Mouse (Mus musculus): ENCODE data around the gene Ppme1.

Ppme1 gene

DNA sequence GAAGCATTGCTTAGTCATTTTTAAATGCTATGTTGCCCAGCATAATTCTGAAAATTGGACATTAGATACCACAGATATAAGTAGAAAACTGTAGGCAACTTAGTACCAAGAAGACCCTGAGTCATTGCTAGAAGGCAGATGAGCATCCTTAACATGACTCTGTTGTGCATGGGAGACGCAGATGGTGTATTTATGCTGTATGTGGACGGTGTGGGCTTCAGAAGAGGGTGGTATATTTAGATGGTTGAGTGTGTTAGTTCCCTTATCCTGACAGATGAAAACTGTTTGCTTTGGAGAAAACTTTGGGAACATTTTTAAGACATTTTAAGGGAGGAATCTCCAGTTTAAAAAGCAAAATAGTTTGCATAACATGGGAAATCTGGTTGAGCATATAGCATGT, 16.1 kb upstream of the Ppme1 start:
- Histone ChIP-seq H3K27me3 (ENCODE audit: insufficient read depth, low read length) (no peaks in the 10 kb centered on the region), H3K4me1 (replicated peaks; ENCODE audit: low read depth, low read length) (peaks cover 10% of the 10 kb centered on the region), H3K9me3 (ENCODE audit: low read length) (no peaks in the 10 kb centered on the region), H3K4me3 (replicated peaks; ENCODE audit: low read length) (no peak overlapping the region), H3K36me3 (ENCODE audit: insufficient read depth, low read length) (peaks cover 39% of the 10 kb centered on the region)
- TF ChIP-seq CTCF (conservative IDR thresholded peaks at IDR 0.05; ENCODE audit: low read length) (no peak), POU5F1 (IDR thresholded peaks at IDR 0.05; ENCODE audit: borderline replicate concordance, low read length) (no peak), NANOG (IDR thresholded peaks at IDR 0.05; ENCODE audit: borderline replicate concordance, low read length) (no peak)

DNA sequence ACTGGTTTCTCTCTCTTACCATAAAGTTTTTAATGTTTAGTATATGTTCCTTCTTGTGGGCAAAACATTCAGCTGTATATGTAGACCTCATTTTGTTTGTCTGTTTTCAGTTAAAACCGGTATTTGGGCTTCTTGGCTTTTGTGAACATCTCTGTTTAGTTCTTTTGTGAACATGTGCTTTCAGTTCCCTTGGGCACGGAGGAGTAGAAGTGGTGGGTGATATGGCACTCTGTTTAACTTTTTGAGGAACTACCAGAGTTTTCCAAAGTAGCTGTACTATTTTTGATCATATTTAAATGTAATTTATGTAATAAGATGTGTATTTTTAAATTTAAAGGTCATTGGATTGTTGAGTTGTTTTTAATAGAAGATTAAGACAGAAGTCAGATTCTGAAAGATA, 11.1 kb upstream of the Ppme1 start:
- Histone ChIP-seq H3K36me3 (ENCODE audit: insufficient read depth, low read length) (peaks cover 42% of the 10 kb centered on the region), H3K9me3 (ENCODE audit: low read length) (no peaks in the 10 kb centered on the region), H3K27me3 (ENCODE audit: insufficient read depth, low read length) (no peaks in the 10 kb centered on the region), H3K4me1 (replicated peaks; ENCODE audit: low read depth, low read length) (peaks cover 19% of the 10 kb centered on the region), H3K4me3 (replicated peaks; ENCODE audit: low read length) (no peak overlapping the region)
- no peak for TF ChIP-seq POU5F1 (IDR thresholded peaks at IDR 0.05; ENCODE audit: borderline replicate concordance, low read length)
- no peak for TF ChIP-seq CTCF (conservative IDR thresholded peaks at IDR 0.05; ENCODE audit: low read length)
- no peak for TF ChIP-seq NANOG (IDR thresholded peaks at IDR 0.05; ENCODE audit: borderline replicate concordance, low read length)

DNA sequence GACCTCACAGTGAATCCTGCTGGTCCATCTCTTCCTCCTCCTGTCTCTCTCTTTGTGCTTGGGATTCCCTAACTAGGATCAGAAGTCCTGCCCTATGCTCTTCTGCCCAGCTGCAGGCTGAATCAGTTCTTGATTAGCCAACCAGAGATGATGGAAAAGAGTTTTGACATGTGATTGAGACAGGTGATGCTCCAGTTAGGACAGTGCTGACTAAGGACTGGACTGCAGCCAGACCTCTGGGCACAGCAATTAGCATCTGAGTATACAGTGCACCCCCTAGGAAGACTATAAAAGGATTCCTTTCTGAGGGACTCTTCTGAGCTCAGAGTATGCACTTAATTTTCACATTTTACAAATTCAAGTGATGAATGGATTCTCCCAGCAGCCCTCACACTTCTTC, 9.1 kb upstream of the Ppme1 start:
- Histone ChIP-seq H3K36me3 (ENCODE audit: insufficient read depth, low read length) (peaks cover 51% of the 10 kb centered on the region), H3K4me1 (replicated peaks; ENCODE audit: low read depth, low read length) (peaks cover 19% of the 10 kb centered on the region)
- TF ChIP-seq CTCF (conservative IDR thresholded peaks at IDR 0.05; ENCODE audit: low read length), result no peak
- TF ChIP-seq NANOG (IDR thresholded peaks at IDR 0.05; ENCODE audit: borderline replicate concordance, low read length), result no peak
- no peak for TF ChIP-seq POU5F1 (IDR thresholded peaks at IDR 0.05; ENCODE audit: borderline replicate concordance, low read length)

GRCm38 (mm10) chr7:100378257-100378656, 6.2 kb upstream of the Ppme1 start:
- Histone ChIP-seq H3K4me3 (replicated peaks; ENCODE audit: low read length) (no peak overlapping the region), H3K9me3 (ENCODE audit: low read length) (no peaks in the 10 kb centered on the region), H3K36me3 (ENCODE audit: insufficient read depth, low read length) (peaks cover 71% of the 10 kb centered on the region), H3K4me1 (replicated peaks; ENCODE audit: low read depth, low read length) (peaks cover 19% of the 10 kb centered on the region), H3K27me3 (ENCODE audit: insufficient read depth, low read length) (no peaks in the 10 kb centered on the region)
- TF ChIP-seq CTCF (conservative IDR thresholded peaks at IDR 0.05; ENCODE audit: low read length), result no peak
- no peak for TF ChIP-seq NANOG (IDR thresholded peaks at IDR 0.05; ENCODE audit: borderline replicate concordance, low read length)
- TF ChIP-seq POU5F1 (IDR thresholded peaks at IDR 0.05; ENCODE audit: borderline replicate concordance, low read length), result no peak

More for the DNA sequence above, 9.1 kb upstream of the Ppme1 start:
- no peaks in the 10 kb centered on the region for H3K9me3 ChIP-seq (ENCODE audit: low read length)
- H3K4me3 ChIP-seq (replicated peaks; ENCODE audit: low read length), result no peak overlapping the region
- H3K27me3 ChIP-seq (ENCODE audit: insufficient read depth, low read length), result no peaks in the 10 kb centered on the region

DNA sequence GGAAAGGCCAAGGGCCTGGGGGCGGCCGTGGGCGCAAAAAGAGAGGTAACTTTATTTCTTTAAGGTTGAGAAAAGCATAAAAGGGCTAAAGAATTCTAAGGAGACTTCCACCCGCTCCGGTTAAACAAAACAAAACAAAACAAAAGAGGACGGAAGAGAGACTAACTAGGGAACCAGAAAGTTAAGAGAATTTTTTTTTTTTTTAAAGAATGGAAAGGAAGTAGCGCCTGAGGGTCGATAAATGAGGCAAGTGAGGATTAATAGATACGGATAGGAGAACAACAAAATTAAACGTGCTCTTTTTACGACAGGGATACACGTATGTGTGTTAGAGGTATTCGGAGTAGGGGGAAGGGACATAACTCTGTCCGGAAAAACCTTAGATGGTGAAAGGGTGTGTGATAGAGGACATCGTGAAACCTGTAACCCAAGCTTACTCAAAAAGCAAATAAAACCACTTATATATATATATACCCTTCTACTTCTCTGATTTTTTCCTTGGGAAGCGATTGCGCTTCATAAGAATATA, 409 bp upstream of the Ppme1 start:
- Histone ChIP-seq H3K4me3 (replicated peaks; ENCODE audit: low read length) (peak overlapping the region; percentile 95), H3K27me3 (ENCODE audit: insufficient read depth, low read length) (no peaks in the 10 kb centered on the region), H3K9me3 (ENCODE audit: low read length) (no peaks in the 10 kb centered on the region), H3K36me3 (ENCODE audit: insufficient read depth, low read length) (peaks cover 28% of the 10 kb centered on the region), H3K4me1 (replicated peaks; ENCODE audit: low read depth, low read length) (peaks cover 16% of the 10 kb centered on the region)
- TF ChIP-seq CTCF (conservative IDR thresholded peaks at IDR 0.05; ENCODE audit: low read length), result no peak
- no peak for TF ChIP-seq POU5F1 (IDR thresholded peaks at IDR 0.05; ENCODE audit: borderline replicate concordance, low read length)
- no peak for TF ChIP-seq NANOG (IDR thresholded peaks at IDR 0.05; ENCODE audit: borderline replicate concordance, low read length)

GRCm38 (mm10) chr7:100364888-100365287, 7.2 kb downstream of the Ppme1 start:
- no peak overlapping the region for H3K4me3 ChIP-seq (replicated peaks; ENCODE audit: low read length)
- H3K27me3 ChIP-seq (ENCODE audit: insufficient read depth, low read length), result no peaks in the 10 kb centered on the region
- peaks cover 4% of the 10 kb centered on the region; the same call in 1 of the 2 replicates for H3K36me3 ChIP-seq (ENCODE audit: insufficient read depth, low read length)
- H3K4me1 ChIP-seq (replicated peaks; ENCODE audit: low read depth, low read length), result peaks cover 5% of the 10 kb centered on the region
- H3K9me3 ChIP-seq (ENCODE audit: low read length), result no peaks in the 10 kb centered on the region
- TF ChIP-seq CTCF (conservative IDR thresholded peaks at IDR 0.05; ENCODE audit: low read length), result no peak
- TF ChIP-seq POU5F1 (IDR thresholded peaks at IDR 0.05; ENCODE audit: borderline replicate concordance, low read length), result no peak
- no peak for TF ChIP-seq NANOG (IDR thresholded peaks at IDR 0.05; ENCODE audit: borderline replicate concordance, low read length)

- H3K27me3 ChIP-seq (ENCODE audit: insufficient read depth, low read length), result no peaks in the 10 kb centered on the region
- TF ChIP-seq CTCF (conservative IDR thresholded peaks at IDR 0.05; ENCODE audit: low read length) (no peak), POU5F1 (IDR thresholded peaks at IDR 0.05; ENCODE audit: borderline replicate concordance, low read length) (no peak), NANOG (IDR thresholded peaks at IDR 0.05; ENCODE audit: borderline replicate concordance, low read length) (no peak)
- H3K4me1 ChIP-seq (replicated peaks; ENCODE audit: low read depth, low read length), result peaks cover 5% of the 10 kb centered on the region
- H3K9me3 ChIP-seq (ENCODE audit: low read length), result no peaks in the 10 kb centered on the region
- no peak overlapping the region for H3K4me3 ChIP-seq (replicated peaks; ENCODE audit: low read length)
- H3K36me3 ChIP-seq (ENCODE audit: insufficient read depth, low read length), result 0 out of 2 replicates have a peak, but pooled peaks cover 4% of the 10 kb centered on the region
These were observed 8.9 kb downstream of the Ppme1 start for GRCm38 (mm10) chr7:100363162-100363561.

DNA sequence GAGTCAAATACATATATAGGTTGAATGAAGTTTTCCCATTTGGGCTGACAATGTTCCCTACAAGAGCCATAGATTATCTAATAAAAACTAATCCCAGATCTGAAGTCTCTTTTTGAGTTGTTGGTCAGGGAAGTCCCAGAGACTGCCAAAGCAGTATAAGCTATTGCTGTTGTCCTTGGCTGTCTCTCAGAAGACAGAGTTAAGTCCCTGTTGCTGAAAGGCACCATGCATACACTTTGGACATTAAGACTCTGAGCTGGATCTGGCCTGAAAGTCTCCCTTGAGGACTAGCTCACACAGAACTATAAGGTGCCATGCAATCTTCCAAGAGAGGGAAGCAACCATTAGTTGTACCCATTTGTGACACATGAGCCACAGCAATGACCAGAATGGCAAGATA, 14.3 kb downstream of the Ppme1 start:
- H3K4me3 ChIP-seq (replicated peaks; ENCODE audit: low read length), result no peak overlapping the region
- H3K9me3 ChIP-seq (ENCODE audit: low read length), result no peaks in the 10 kb centered on the region
- no peak for TF ChIP-seq CTCF (conservative IDR thresholded peaks at IDR 0.05; ENCODE audit: low read length)
- no peak for TF ChIP-seq NANOG (IDR thresholded peaks at IDR 0.05; ENCODE audit: borderline replicate concordance, low read length)
- no peak for TF ChIP-seq POU5F1 (IDR thresholded peaks at IDR 0.05; ENCODE audit: borderline replicate concordance, low read length)
- no peaks in the 10 kb centered on the region for H3K27me3 ChIP-seq (ENCODE audit: insufficient read depth, low read length)
- H3K4me1 ChIP-seq (replicated peaks; ENCODE audit: low read depth, low read length), result no peaks in the 10 kb centered on the region
- H3K36me3 ChIP-seq (ENCODE audit: insufficient read depth, low read length), result peaks cover 8% of the 10 kb centered on the region

GRCm38 (mm10) chr7:100356768-100357167, 15.3 kb downstream of the Ppme1 start:
- TF ChIP-seq NANOG (IDR thresholded peaks at IDR 0.05; ENCODE audit: borderline replicate concordance, low read length) (no peak), POU5F1 (IDR thresholded peaks at IDR 0.05; ENCODE audit: borderline replicate concordance, low read length) (no peak)
- Histone ChIP-seq H3K27me3 (ENCODE audit: insufficient read depth, low read length) (no peaks in the 10 kb centered on the region), H3K4me1 (replicated peaks; ENCODE audit: low read depth, low read length) (no peaks in the 10 kb centered on the region), H3K9me3 (ENCODE audit: low read length) (no peaks in the 10 kb centered on the region), H3K4me3 (replicated peaks; ENCODE audit: low read length) (no peak overlapping the region), H3K36me3 (ENCODE audit: insufficient read depth, low read length) (peaks cover 8% of the 10 kb centered on the region)
